20 mouse cellular contexts compared by ENCODE assay signal in genomic region chr13:46908387-46908786, GRCm38 (mm10).
"Had no signal": no experiment of that assay in that cellular context is flagged by ENCODE, and none has a peak within 500 bp of the region (broad histone marks: within the 10 kb centered on the region; RNA-seq: fewer than 3 reads in every experiment).

No protein-coding gene starts in this region.

- H3K9ac ChIP-seq: limb, embryonic 12.5 days; limb, embryonic 15.5 days; liver, embryonic 14.5 days; liver, postnatal 0 days; lung, embryonic 14.5 days; midbrain, embryonic 13.5 days; neural tube, embryonic 13.5 days; stomach, embryonic 15.5 days had no signal

- ATAC-seq: liver, postnatal 0 days; lung, postnatal 0 days; midbrain, embryonic 13.5 days; midbrain, embryonic 16.5 days had no signal

- H3K4me1 ChIP-seq: stomach, embryonic 15.5 days had no signal

- H3K4me3 ChIP-seq: limb, embryonic 12.5 days; limb, embryonic 15.5 days; megakaryocyte, embryonic 14.5 days; midbrain, embryonic 10.5 days; midbrain, embryonic 13.5 days; myocyte; neural tube, embryonic 13.5 days; stomach, embryonic 15.5 days had no signal

- H3K4me2 ChIP-seq: limb, embryonic 12.5 days; limb, embryonic 15.5 days; liver, embryonic 11.5 days; lung, embryonic 14.5 days; midbrain, embryonic 13.5 days; neural tube, embryonic 13.5 days; stomach, embryonic 15.5 days had no signal

- H3K27me3 ChIP-seq: limb, embryonic 12.5 days; limb, embryonic 15.5 days; megakaryocyte, embryonic 14.5 days; midbrain, embryonic 13.5 days; neural tube, embryonic 13.5 days; stomach, embryonic 15.5 days had no signal

- H3K36me3 ChIP-seq: limb, embryonic 15.5 days; neural tube, embryonic 13.5 days; stomach, embryonic 15.5 days had no signal

- H3K27ac ChIP-seq: limb, embryonic 12.5 days; limb, embryonic 15.5 days; liver, embryonic 14.5 days; macrophage; midbrain, embryonic 10.5 days; midbrain, embryonic 13.5 days; neural tube, embryonic 13.5 days; stomach, embryonic 15.5 days had no signal

- H3K9me3 ChIP-seq: limb, embryonic 12.5 days; limb, embryonic 15.5 days; midbrain, embryonic 10.5 days; midbrain, embryonic 13.5 days; neural tube, embryonic 13.5 days; stomach, embryonic 15.5 days had no signal

- DNase-seq: kidney, postnatal 14 days; left cerebral cortex, postnatal 4 days; liver, postnatal 0 days; right cerebral cortex, postnatal 25 days; spleen, adult 18-20 months; thymus, postnatal 25 days had no signal
